Mouse (Mus musculus) forebrain, embryonic 12.5 days (tissue): ENCODE results near the gene Nt5dc3. TPM values are rescaled to one million over a fixed set of nuclear protein-coding genes. Genes with fewer than 3 reads are reported as not detected.
A peak's percentile ranks its signal among the peaks of the same experiment; 100 is the strongest.

Experiments used
- ATAC-seq: fragments of 200-750 bp; cut with Nextera tagmentation; 2 replicates; pipeline ENCODE4 v1.8.0; 2017; ENCODE audit warnings: moderate TSS enrichment; ENCODE audit not compliant: low FRiP score
- H3K27ac ChIP-seq: fragments of 300-500 bp; sonication (generic); 2 replicates; pipeline ENCODE4 v1.5.1; 2016; ENCODE audit warnings: mild to moderate bottlenecking
- H3K27me3 ChIP-seq: fragments of 300-500 bp; sonication (generic); 2 replicates; pipeline ENCODE4 v1.6.1; 2016; ENCODE audit warnings: mild to moderate bottlenecking
- H3K36me3 ChIP-seq: fragments of 300-500 bp; sonication (generic); replicated peaks from 2 replicates; pipeline ENCODE4 v1.6.1; 2016; ENCODE audit warnings: mild to moderate bottlenecking
- H3K4me1 ChIP-seq: fragments of 300-500 bp; sonication (generic); 2 replicates; pipeline ENCODE4 v1.6.1; 2016
- H3K4me2 ChIP-seq: fragments of 300-500 bp; sonication (generic); 2 replicates; pipeline ENCODE4 v1.6.1; 2016; ENCODE audit warnings: mild to moderate bottlenecking, moderate library complexity
- H3K4me3 ChIP-seq: fragments of 300-500 bp; sonication (generic); replicated peaks from 2 replicates; pipeline ENCODE4 v1.5.1; 2016; ENCODE audit warnings: mild to moderate bottlenecking
- H3K9ac ChIP-seq: fragments of 300-500 bp; sonication (generic); 2 replicates; pipeline ENCODE4 v1.6.1; 2016; ENCODE audit warnings: mild to moderate bottlenecking
- H3K9me3 ChIP-seq: fragments of 300-500 bp; sonication (generic); 2 replicates; pipeline ENCODE4 v1.6.1; 2016
- WGBS: fragments of 180-500 bp; shearing (Covaris S2); methylation state at CpG from one replicate; pipeline ENCODE4 v1.1.7; 2016; 5-methylcytosine and 5-hydroxymethylcytosine counted together
- polyA plus RNA-seq: library from polyadenylated mRNA; unstranded; fragments of >200 nt; fragmentation: Nextera tagmentation; extraction: Ambion mirVana; gene quantifications from 2 replicates; pipeline ENCODE4 v1.2.1, GENCODE M21; 2016

The Nt5dc3 gene
- 2.4 and 2.9 TPM in 2 replicates for polyA plus RNA-seq

GRCm38 (mm10) chr10:86778398-86779116 is at the start of gene Nt5dc3:
Gene Nt5dc3, plus strand, starts transcription at chr10:86779005.
- under 1% methylated on average over 44 of the region's 44 CpGs for WGBS
- H3K27me3 ChIP-seq: peaks cover 6% of the 10 kb centered on the region; the same call in 1 of the 2 replicates
- H3K4me1 ChIP-seq: peaks cover 33% of the 10 kb centered on the region
- H3K9ac ChIP-seq: peak within 1 kb of the TSS; percentile 67
- H3K4me2 ChIP-seq: peak within 1 kb of the TSS; percentile 96
- no peaks in the 10 kb centered on the region for H3K36me3 ChIP-seq
- peak; percentile 95 for ATAC-seq
- H3K27ac ChIP-seq: peak within 1 kb of the TSS; percentile 44
- H3K4me3 ChIP-seq: peak within 1 kb of the TSS; percentile 61
- H3K9me3 ChIP-seq: no peaks in the 10 kb centered on the region

- ATAC-seq: no peak
- peak overlapping the region; percentile 68 for H3K9ac ChIP-seq
- no peaks in the 10 kb centered on the region for H3K36me3 ChIP-seq
- H3K4me3 ChIP-seq: peak overlapping the region; percentile 46
- H3K27me3 ChIP-seq: 0 out of 2 replicates have a peak, but pooled peaks cover 3% of the 10 kb centered on the region
- no peaks in the 10 kb centered on the region for H3K9me3 ChIP-seq
- peaks cover 11% of the 10 kb centered on the region for H3K4me1 ChIP-seq
- WGBS: 14% methylated on average over 22 of the region's 22 CpGs
- H3K27ac ChIP-seq: no peak overlapping the region
- peak overlapping the region; percentile 62 for H3K4me2 ChIP-seq
These were observed 47.8 kb upstream of the Nt5dc3 start for GRCm38 (mm10) chr10:86730823-86731499.

GRCm38 (mm10) chr10:86731500-86731863 is 47.3 kb upstream of the Nt5dc3 start:
- H3K36me3 ChIP-seq: no peaks in the 10 kb centered on the region
- 0 out of 2 replicates have a peak, but pooled peaks cover 3% of the 10 kb centered on the region for H3K27me3 ChIP-seq
- WGBS: 70% methylated on average over 2 of the region's 2 CpGs
- no peak overlapping the region for H3K4me3 ChIP-seq
- peaks cover 11% of the 10 kb centered on the region for H3K4me1 ChIP-seq
- H3K4me2 ChIP-seq: no peak overlapping the region
- no peak overlapping the region for H3K27ac ChIP-seq
- no peak for ATAC-seq
- H3K9me3 ChIP-seq: no peaks in the 10 kb centered on the region
- H3K9ac ChIP-seq: no peak overlapping the region

GRCm38 (mm10) chr10:86735036-86735435 is 43.8 kb upstream of the Nt5dc3 start:
- H3K4me3 ChIP-seq: no peak overlapping the region
- no peak overlapping the region for H3K4me2 ChIP-seq
- no peaks in the 10 kb centered on the region for H3K9me3 ChIP-seq
- no peak for ATAC-seq
- no peak overlapping the region for H3K27ac ChIP-seq
- H3K36me3 ChIP-seq: no peaks in the 10 kb centered on the region
- H3K9ac ChIP-seq: no peak overlapping the region
- 88% methylated on average over 4 of the region's 4 CpGs for WGBS
- no peaks in the 10 kb centered on the region for H3K27me3 ChIP-seq
- H3K4me1 ChIP-seq: no peaks in the 10 kb centered on the region

- Histone ChIP-seq H3K36me3 (no peaks in the 10 kb centered on the region), H3K9ac (no peak overlapping the region), H3K9me3 (no peaks in the 10 kb centered on the region), H3K27ac (no peak overlapping the region), H3K27me3 (no peaks in the 10 kb centered on the region), H3K4me3 (no peak overlapping the region), H3K4me2 (no peak overlapping the region), H3K4me1 (no peaks in the 10 kb centered on the region)
- ATAC-seq: no peak
- WGBS: 89% methylated on average over 2 of the region's 2 CpGs
These were observed 35.9 kb upstream of the Nt5dc3 start for GRCm38 (mm10) chr10:86742918-86743317.

GRCm38 (mm10) chr10:86744306-86744705 is 34.5 kb upstream of the Nt5dc3 start:
- Histone ChIP-seq H3K27me3 (no peaks in the 10 kb centered on the region), H3K27ac (no peak overlapping the region), H3K9me3 (no peaks in the 10 kb centered on the region), H3K9ac (no peak overlapping the region), H3K4me3 (no peak overlapping the region), H3K4me1 (no peaks in the 10 kb centered on the region), H3K4me2 (no peak overlapping the region), H3K36me3 (no peaks in the 10 kb centered on the region)
- WGBS: 88% methylated on average over 7 of the region's 7 CpGs
- no peak for ATAC-seq

GRCm38 (mm10) chr10:86755816-86756502 is 22.8 kb upstream of the Nt5dc3 start:
- Histone ChIP-seq H3K9ac (no peak overlapping the region), H3K4me2 (no peak overlapping the region), H3K27ac (no peak overlapping the region), H3K4me1 (no peaks in the 10 kb centered on the region), H3K9me3 (no peaks in the 10 kb centered on the region), H3K4me3 (no peak overlapping the region), H3K27me3 (no peaks in the 10 kb centered on the region), H3K36me3 (no peaks in the 10 kb centered on the region)
- ATAC-seq: no peak
- WGBS: 88% methylated on average over 6 of the region's 6 CpGs

GRCm38 (mm10) chr10:86757724-86758123 is 21.1 kb upstream of the Nt5dc3 start:
- Histone ChIP-seq H3K27ac (no peak overlapping the region), H3K4me1 (no peaks in the 10 kb centered on the region), H3K9ac (no peak overlapping the region), H3K36me3 (no peaks in the 10 kb centered on the region), H3K4me2 (no peak overlapping the region), H3K27me3 (no peaks in the 10 kb centered on the region), H3K4me3 (no peak overlapping the region), H3K9me3 (no peaks in the 10 kb centered on the region)
- ATAC-seq: no peak
- 94% methylated on average over 1 of the region's 1 CpGs for WGBS

- Histone ChIP-seq H3K4me3 (no peak overlapping the region), H3K9me3 (no peaks in the 10 kb centered on the region), H3K27ac (no peak overlapping the region), H3K36me3 (no peaks in the 10 kb centered on the region), H3K4me2 (no peak overlapping the region), H3K9ac (no peak overlapping the region), H3K27me3 (no peaks in the 10 kb centered on the region), H3K4me1 (no peaks in the 10 kb centered on the region)
- no peak for ATAC-seq
- WGBS: 92% methylated on average over 6 of the region's 6 CpGs
These were observed 20.6 kb upstream of the Nt5dc3 start for GRCm38 (mm10) chr10:86758211-86758610.

GRCm38 (mm10) chr10:86761236-86761635 is 17.6 kb upstream of the Nt5dc3 start:
- Histone ChIP-seq H3K4me2 (no peak overlapping the region), H3K9ac (no peak overlapping the region), H3K27me3 (no peaks in the 10 kb centered on the region), H3K4me1 (no peaks in the 10 kb centered on the region), H3K27ac (no peak overlapping the region), H3K9me3 (no peaks in the 10 kb centered on the region), H3K36me3 (no peaks in the 10 kb centered on the region), H3K4me3 (no peak overlapping the region)
- 75% methylated on average over 1 of the region's 1 CpGs for WGBS
- no peak for ATAC-seq

GRCm38 (mm10) chr10:86761722-86762383 is 17.0 kb upstream of the Nt5dc3 start:
- 46% methylated on average over 7 of the region's 7 CpGs for WGBS

GRCm38 (mm10) chr10:86762384-86762730 is 16.4 kb upstream of the Nt5dc3 start:
- H3K27ac ChIP-seq: no peak overlapping the region
- WGBS: 59% methylated on average over 3 of the region's 3 CpGs
- no peaks in the 10 kb centered on the region for H3K27me3 ChIP-seq
- H3K9me3 ChIP-seq: no peaks in the 10 kb centered on the region
- no peaks in the 10 kb centered on the region for H3K36me3 ChIP-seq
- ATAC-seq: no peak
- H3K9ac ChIP-seq: no peak overlapping the region
- H3K4me1 ChIP-seq: no peaks in the 10 kb centered on the region
- no peak overlapping the region for H3K4me2 ChIP-seq
- no peak overlapping the region for H3K4me3 ChIP-seq

More at GRCm38 (mm10) chr10:86761722-86762383, 17.0 kb upstream of the Nt5dc3 start:
- H3K4me2 ChIP-seq: no peak overlapping the region
- peak; percentile 55; the same call in 1 of the 2 replicates for ATAC-seq
- H3K27me3 ChIP-seq: no peaks in the 10 kb centered on the region
- H3K4me3 ChIP-seq: no peak overlapping the region
- H3K4me1 ChIP-seq: no peaks in the 10 kb centered on the region
- H3K9ac ChIP-seq: no peak overlapping the region
- H3K36me3 ChIP-seq: no peaks in the 10 kb centered on the region
- no peaks in the 10 kb centered on the region for H3K9me3 ChIP-seq
- H3K27ac ChIP-seq: no peak overlapping the region
